Mouse (Mus musculus) CD8-positive naive resting alpha-beta T cell, adult 2 months (primary cell): Measurements from ENCODE around the gene Zscan22.
A peak's percentile ranks its signal among the peaks of the same experiment; 100 is the strongest.
"Not testable (repeated sequence)": the region's sequence is repeated elsewhere in the genome, so short reads cannot be mapped to it uniquely, and the experiment has no call there.

Experiments used
- DNase-seq, 2 experiments: peaks; one replicate each; pipeline ENCODE4 v3.0.0; 2022; ENCODE audit warnings: low read depth in 2 of 2, low spot score in 2 of 2

The Zscan22 gene

DNA sequence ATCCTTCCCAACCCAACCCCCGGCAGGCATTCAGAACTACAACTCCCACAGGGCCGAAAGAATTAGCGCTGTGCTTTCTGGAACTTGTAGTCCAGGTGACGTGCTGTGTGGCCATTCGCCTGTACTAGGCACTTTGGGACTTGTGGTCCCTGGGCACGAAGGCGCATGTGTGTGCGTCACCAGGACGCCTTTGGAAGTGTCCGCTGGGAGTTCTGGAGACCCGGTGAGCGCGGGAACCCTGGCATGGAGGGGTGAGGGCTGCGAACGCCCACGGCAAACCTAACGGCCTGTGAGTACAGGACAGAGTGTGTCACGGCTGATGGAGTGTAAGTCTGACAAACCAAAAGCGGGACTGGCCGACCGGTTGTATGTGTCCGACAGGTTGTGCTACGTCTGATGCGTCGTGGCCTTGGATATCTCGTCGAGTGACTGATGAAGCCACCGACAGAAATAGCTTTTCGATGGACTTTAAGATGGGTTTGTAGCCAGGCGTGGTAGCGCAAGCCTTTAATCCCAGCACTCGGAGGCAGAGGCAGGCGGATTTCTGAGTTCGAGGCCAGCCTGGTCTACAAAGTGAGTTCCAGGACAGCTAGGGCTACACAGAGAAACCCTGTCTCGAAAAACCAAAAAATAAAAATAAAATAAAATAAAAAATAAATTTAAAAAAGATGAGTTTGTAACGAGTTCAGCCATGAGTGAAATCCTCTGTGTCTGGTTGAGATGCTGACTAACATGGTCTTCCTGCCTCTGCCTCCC, at the start of gene Zscan22:
Gene Zscan22, plus strand, starts transcription at position 161 of the 756 bp plus-strand sequence.
- peak; percentile 61 to 78 for DNase-seq

- DNase-seq, result peak; percentile 16 to 51
Observed at GRCm38 (mm10) chr7:12874301-12874700, 23.3 kb upstream of the Zscan22 start.

DNA sequence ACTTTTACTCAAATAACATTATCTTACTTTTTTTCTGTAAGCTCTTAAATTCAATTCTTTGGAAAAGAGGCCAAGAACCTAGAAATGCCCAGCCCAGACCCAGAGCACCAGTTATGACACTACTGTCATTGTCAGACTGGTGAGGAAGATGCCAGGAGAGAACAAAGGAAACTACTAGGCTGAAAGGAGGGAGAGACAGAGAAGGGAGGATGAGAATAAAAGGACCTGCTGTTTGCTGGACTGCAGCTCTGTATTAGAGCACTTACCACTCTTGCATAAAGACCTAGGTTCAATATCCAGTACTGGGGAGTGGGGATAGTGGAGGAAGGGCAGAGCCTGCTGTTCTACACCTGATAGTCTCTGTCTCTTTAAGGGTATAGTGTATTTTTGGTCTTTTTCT, 17.6 kb upstream of the Zscan22 start:
- no peak for DNase-seq

DNA sequence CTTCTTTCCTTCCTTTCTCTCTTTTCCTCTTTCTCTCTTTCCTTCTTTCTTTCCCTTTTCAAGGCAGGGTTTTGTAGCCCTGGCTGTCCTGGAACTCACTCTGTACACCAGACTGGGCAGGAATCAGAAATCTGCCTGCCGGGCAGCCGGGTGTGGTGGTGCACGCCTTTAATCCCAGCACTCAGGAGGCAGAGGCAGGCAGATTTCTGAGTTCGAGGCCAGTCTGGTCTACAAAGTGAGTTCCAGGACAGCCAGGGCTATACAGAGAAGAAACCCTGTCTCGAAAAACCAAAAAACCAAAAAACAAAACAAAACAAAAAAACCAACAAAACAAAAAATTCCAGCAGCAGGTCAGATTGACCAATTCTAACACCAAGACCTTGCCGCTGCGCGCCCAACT, 17.1 kb upstream of the Zscan22 start:
- not testable (repeated sequence) for DNase-seq

DNA sequence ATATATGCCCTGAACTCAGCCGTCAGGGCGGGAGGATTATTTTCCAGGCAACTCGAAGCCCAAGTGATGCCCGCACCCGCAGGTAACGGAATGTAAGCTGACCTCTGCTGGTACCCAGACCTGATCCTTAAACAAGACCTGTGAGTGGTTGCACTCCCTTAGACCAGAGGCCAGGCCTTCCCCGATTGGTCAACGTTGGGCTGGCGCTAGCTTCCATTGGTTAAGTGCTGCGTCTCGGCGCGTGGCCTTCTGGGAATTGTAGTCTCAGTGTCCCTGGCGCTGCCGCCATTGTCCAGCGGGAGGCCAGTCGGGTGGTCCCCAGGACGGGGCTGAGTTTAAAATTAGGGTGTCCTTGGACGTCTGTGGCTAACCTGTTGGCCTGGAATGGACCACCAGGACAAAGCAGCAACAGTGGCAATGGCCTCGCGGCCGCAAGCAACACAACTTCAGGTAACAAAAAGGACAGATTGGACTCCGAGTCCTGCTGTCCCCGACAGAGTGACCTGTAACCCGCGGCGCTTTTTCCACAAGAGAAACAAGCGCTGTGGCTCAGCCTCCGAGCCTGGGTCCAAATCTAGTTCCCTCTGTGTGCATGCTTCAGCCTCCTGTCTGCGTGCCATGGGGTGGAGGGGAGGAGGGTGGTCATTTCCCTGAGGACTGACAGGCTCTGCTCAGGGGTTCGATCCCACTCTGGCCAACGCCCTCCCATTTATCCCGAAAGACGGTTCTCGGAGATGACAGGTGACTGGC, 16.5 kb upstream of the Zscan22 start, which contains the start of gene Zfp128:
Gene Zfp128, plus strand, starts transcription at position 267 of the 750 bp plus-strand sequence.
- peak; percentile 78 to 80 for DNase-seq

DNA sequence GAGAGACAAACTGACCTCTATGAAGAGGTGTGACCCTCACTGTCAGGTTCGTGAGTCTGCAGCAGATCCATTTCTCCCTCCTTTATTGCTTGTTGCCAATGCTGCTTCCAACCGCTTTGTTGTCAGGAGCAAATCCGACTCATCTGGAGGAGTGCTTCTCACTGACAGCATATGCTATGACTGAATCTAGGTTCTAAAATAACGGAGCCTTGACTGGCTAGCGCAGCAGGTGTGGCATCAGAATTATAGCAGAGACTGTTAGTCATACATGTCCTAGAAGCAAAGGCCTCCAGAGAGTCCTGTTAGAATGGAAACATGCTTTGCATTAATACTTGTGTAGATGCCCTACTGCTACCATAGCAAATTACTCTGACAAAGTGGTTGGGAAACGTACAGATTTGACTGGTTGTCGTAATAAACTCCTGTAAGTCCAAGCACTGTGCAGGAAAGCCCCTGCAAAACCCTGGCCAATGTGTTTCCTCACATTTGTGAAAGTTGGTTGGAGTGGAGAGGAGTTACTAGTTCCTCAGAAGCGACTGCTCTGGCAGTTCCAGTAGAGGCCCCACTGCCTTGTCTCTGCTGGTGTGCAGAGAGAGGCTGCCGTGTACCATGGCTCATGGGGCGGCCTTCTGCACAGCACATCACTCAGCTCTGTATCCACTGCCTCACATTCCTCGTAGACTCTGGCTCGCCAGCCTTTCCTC, 10.9 kb upstream of the Zscan22 start:
- DNase-seq, result no peak

GRCm38 (mm10) chr7:12887585-12887984, 10.0 kb upstream of the Zscan22 start:
- no peak for DNase-seq

DNA sequence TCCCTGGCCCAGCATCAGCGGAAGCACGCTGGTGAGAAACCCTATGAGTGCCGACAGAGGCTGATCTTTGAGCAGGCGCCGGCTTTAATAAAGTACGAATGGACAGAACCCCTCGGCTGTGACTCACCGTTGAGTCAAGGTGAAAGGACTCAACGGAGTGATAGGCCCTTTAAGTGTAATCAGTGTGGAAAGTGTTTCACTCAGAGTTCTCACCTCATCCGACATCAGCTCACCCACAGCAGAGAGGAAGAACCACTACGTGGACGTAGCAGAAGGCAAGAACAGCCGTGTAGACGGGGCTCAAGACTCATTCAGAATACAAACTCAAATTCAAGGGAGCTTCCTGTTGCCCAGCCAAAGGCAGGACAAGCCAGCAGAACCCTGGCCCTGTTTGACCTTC, 6.7 kb upstream of the Zscan22 start:
- DNase-seq, result no peak

DNA sequence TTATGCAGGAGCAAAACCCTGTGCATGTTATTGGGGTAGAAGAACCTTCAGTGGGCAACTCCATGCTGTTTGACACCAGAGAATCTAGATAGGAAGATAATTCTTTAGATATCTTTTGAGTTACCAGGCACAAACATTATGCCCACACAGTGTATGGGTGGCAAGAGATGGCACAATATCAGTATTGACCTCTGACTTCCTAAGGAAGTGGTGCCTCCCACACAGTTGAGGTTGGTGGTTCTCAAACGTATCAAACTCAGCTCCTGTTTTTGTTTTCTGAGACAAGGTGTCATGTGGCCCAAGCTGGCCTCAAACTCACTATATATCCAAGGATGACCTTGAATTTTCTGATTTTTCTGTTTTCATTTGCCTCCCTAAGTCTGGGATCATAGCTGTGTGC, 6.3 kb upstream of the Zscan22 start:
- no peak for DNase-seq

DNA sequence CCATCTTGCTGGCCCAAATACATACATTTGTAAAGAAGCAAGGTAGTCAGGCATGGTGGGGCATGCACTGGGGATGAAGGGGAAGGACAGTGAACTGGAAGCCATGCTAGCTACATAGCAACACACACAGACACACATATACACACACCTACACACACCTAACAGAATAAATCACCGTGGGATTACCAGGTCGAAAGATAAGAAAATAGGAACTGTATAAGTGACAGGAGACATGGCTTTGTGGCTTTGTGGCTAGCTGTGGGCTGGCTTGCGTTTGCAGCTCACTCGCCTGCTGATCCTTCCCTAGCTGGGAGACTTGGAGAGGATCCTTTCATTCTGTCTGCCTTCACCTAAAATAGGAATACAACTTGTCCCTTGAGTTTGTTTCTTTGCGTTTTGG, 3.9 kb downstream of the Zscan22 start:
- DNase-seq, result no peak

- DNase-seq, result no peak
Observed at GRCm38 (mm10) chr7:12903623-12904022, 6.0 kb downstream of the Zscan22 start.

- DNase-seq, result no peak
Observed at GRCm38 (mm10) chr7:12905146-12905545, 7.5 kb downstream of the Zscan22 start.

GRCm38 (mm10) chr7:12909498-12909962, 11.9 kb downstream of the Zscan22 start:
- peak; percentile 82 to 90 for DNase-seq

DNA sequence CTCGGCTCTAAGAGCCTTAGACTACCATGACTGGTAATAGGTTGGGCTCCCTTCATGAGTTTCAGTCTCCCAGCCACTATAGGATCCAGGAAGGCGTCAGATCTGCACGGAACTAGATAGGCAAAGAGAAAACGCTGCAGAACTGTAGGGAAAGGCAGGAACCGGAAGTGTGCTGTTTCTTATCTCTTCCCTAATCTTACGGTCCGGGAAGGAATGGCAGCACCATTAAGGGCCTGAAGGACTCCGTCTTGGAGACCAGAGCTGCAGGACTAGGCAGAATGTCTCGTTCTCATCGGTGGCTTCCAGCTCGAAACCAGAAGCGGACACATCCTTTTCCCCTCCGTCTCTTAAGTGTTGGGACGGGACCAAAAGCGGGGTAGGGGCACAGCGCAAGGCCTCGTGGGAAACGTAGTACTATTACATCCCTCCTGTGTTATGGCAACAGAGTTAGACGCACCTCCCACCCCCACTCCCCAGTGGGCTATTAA, 12.6 kb downstream of the Zscan22 start:
- DNase-seq, result no peak

DNA sequence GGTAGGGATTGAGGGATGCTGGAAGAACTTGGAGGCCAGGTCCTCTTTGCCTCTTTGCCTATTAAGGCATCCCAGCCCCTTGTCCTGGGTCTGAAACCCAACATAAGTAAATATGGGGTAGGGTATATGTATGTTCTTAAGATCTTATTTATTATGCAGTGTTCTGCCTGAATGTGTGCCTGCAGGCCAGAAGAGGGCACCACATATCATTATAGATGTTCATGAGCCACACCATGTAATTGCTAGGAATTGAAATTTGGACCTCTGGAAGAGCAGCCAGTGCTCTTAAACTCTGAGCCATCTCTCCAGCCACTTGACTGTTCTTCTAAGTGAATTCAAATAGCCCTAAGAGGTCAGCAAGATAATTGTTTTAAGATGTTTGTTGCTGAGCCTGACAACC, 15.9 kb downstream of the Zscan22 start:
- no peak for DNase-seq

DNA sequence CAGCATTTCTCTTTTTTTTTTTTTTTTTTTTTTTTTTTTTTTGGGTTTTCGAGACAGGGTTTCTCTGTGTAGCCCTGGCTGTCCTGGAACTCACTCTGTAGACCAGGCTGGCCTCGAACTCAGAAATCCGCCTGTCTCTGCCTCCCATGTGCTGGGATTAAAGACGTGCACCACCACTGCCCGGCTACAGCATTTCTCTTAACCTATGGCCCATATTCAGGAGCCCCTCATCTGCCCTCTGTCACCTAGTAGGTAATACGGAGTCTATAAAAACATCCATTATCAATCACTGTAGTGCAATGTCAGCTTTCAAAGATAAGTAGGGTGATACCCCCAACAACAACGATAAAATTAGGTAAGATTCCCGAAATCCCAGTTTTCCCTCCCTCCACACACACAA, 22.9 kb downstream of the Zscan22 start:
- DNase-seq, result not testable (repeated sequence)

- no peak for DNase-seq
Observed at GRCm38 (mm10) chr7:12921318-12921704, 23.7 kb downstream of the Zscan22 start.

DNA sequence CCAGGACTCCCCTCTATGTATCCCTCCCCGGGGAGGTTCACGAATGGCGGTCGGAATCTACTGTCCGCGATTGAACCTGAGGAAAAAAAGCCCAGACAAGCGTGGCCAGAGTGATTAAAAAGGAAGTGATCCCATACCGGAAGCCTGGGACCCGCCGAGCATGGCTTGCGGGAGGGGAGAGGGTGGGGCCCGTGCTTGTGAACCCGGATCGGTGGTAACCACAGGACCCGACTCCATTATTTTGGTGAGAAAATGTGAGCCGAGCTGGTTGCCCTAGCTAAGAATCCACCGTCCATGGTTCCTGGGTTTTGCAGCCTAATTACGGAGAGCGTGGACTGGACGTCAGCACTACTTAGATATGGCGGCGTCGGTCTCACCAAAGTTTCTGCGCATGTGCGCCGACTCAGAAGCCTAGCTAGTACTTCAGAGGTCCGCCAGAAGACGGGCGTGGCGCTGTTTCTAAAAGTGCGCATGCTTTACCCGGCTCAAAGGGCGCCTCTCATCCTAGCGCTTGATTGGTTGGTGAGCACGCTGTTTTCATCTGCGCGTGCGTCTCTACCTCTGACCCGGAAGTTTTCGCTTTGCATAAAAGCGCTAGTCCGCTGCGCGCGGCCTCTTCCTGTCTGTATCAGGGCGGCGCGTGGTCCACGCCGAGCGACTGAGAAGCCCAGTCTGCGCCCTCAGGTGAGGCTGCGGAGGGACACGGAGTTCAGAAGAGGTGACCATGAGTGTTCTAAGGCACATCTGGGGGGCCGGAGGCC, 24.3 kb downstream of the Zscan22 start, which contains the start of gene Rps5:
Gene Rps5, plus strand, starts transcription at position 586 of the 761 bp plus-strand sequence.
- DNase-seq, result peak; percentile 96 to 98

- DNase-seq, result no peak
Observed at GRCm38 (mm10) chr7:12922729-12923128, 25.1 kb downstream of the Zscan22 start.

DNA sequence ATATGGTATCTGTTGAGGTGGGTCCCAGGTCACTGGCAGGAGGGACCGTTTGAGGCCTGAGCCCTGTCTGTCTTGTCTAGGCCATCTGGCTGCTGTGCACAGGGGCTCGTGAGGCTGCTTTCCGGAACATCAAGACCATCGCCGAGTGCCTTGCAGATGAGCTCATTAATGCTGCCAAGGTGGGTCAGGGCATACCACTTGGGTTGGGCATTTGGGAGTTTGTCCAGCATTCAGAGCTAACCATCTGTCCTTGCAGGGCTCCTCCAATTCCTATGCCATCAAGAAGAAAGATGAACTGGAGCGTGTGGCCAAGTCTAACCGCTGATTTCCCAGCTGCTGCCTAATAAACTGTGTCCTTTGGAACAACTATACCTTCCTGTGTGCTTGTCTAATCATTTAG, 28.7 kb downstream of the Zscan22 start:
- DNase-seq, result no peak
